Mouse (Mus musculus) heart, embryonic 15.5 days (tissue): ENCODE results near the gene Nsmce1. TPM values are rescaled to one million over a fixed set of nuclear protein-coding genes. Genes with fewer than 3 reads are reported as not detected.

ENCODE experiments used
- ATAC-seq: fragments of 200-750 bp; cut with Nextera tagmentation; replicated peaks from 2 replicates; pipeline ENCODE4 v1.8.0; 2017; ENCODE audit warnings: low read depth, moderate TSS enrichment; ENCODE audit not compliant: insufficient number of reproducible peaks, insufficient read depth, low FRiP score
- H3K27ac ChIP-seq: fragments of 300-500 bp; sonication (generic); 2 replicates; pipeline ENCODE4 v1.5.1; 2015; ENCODE audit warnings: mild to moderate bottlenecking, inconsistent platforms
- H3K27me3 ChIP-seq: fragments of 300-500 bp; sonication (generic); 2 replicates; pipeline ENCODE4 v1.6.1; 2015; ENCODE audit warnings: inconsistent platforms
- H3K36me3 ChIP-seq: fragments of 300-500 bp; sonication (generic); 2 replicates; pipeline ENCODE4 v1.6.1; 2015; ENCODE audit warnings: mild to moderate bottlenecking, inconsistent platforms
- H3K4me1 ChIP-seq: fragments of 300-500 bp; sonication (generic); replicated peaks from 2 replicates; pipeline ENCODE4 v1.6.1; 2015; ENCODE audit warnings: inconsistent platforms
- H3K4me2 ChIP-seq: fragments of 300-500 bp; sonication (generic); 2 replicates; pipeline ENCODE4 v1.6.1; 2015; ENCODE audit warnings: inconsistent platforms, mild to moderate bottlenecking, moderate library complexity
- H3K4me3 ChIP-seq: fragments of 300-500 bp; sonication (generic); 2 replicates; pipeline ENCODE4 v1.5.1; 2015; ENCODE audit warnings: mild to moderate bottlenecking, inconsistent platforms
- H3K9ac ChIP-seq: fragments of 300-500 bp; sonication (generic); 2 replicates; pipeline ENCODE4 v1.6.1; 2015; ENCODE audit warnings: mild to moderate bottlenecking, inconsistent platforms
- H3K9me3 ChIP-seq: fragments of 300-500 bp; sonication (generic); replicated peaks from 2 replicates; pipeline ENCODE4 v1.6.1; 2016; ENCODE audit warnings: inconsistent platforms
- WGBS: fragments of 180-500 bp; shearing (Covaris S2); methylation state at CpG from one replicate; pipeline ENCODE4 v1.1.7; 2015; ENCODE audit warnings: mixed read lengths; 5-methylcytosine and 5-hydroxymethylcytosine counted together
- polyA plus RNA-seq: library from polyadenylated mRNA; unstranded; fragments of >200 nt; fragmentation: Nextera tagmentation; extraction: Ambion mirVana; gene quantifications from 2 replicates; pipeline ENCODE4 v1.2.1, GENCODE M21; 2015

Nsmce1 gene
- polyA plus RNA-seq, 1 experiment from 2014 or later, result 93.4 TPM

GRCm38 (mm10) chr7:125470901-125471300 lies 20.5 kb downstream of the Nsmce1 start:
- Histone ChIP-seq H3K36me3 (peaks cover 44% of the 10 kb centered on the region), H3K9ac (no peak overlapping the region)

DNA sequence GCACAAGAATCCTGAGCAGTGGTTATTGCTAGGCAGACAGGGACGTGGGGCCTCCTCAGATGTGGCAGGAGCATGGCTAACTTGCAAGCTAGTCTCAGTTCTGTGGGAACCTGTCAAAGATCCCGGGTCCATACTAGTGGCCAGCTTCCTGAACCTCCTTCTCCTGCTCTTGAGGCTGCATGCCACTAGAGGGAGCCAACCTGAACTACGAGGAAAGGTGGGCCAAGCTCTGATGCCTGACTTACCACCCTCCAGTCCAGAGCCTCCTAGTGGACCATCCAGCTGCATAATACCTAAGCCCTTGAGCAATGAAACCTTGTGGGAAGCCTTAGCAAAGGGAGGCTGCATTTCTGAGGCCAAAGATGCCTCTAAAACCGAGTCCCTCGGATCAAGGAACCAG lies 21.5 kb downstream of the Nsmce1 start:
- 29% methylated on average over 5 of the region's 5 CpGs for WGBS
- no peak for ATAC-seq
- no peak overlapping the region for H3K4me2 ChIP-seq
- H3K27me3 ChIP-seq, result no peaks in the 10 kb centered on the region
- H3K9ac ChIP-seq, result no peak overlapping the region
- H3K27ac ChIP-seq, result no peak overlapping the region
- H3K4me3 ChIP-seq, result no peak overlapping the region
- peaks cover 50% of the 10 kb centered on the region for H3K36me3 ChIP-seq
- H3K4me1 ChIP-seq, result peaks cover 22% of the 10 kb centered on the region
- no peaks in the 10 kb centered on the region for H3K9me3 ChIP-seq

More at GRCm38 (mm10) chr7:125470901-125471300, 20.5 kb downstream of the Nsmce1 start:
- WGBS, result 89% methylated on average over 4 of the region's 4 CpGs
- no peak for ATAC-seq
- no peak overlapping the region for H3K4me2 ChIP-seq
- H3K9me3 ChIP-seq, result no peaks in the 10 kb centered on the region
- peaks cover 32% of the 10 kb centered on the region for H3K4me1 ChIP-seq
- H3K27me3 ChIP-seq, result no peaks in the 10 kb centered on the region
- H3K27ac ChIP-seq, result no peak overlapping the region
- H3K4me3 ChIP-seq, result no peak overlapping the region

- no peak overlapping the region for H3K4me3 ChIP-seq
- ATAC-seq, result no peak
- 70% methylated on average over 2 of the region's 2 CpGs for whole genome bisulfite sequencing
- peaks cover 23% of the 10 kb centered on the region for H3K36me3 ChIP-seq
- H3K4me1 ChIP-seq, result no peaks in the 10 kb centered on the region
- H3K9ac ChIP-seq, result no peak overlapping the region
- no peaks in the 10 kb centered on the region for H3K27me3 ChIP-seq
- no peak overlapping the region for H3K27ac ChIP-seq
- H3K4me2 ChIP-seq, result no peak overlapping the region
- H3K9me3 ChIP-seq, result no peaks in the 10 kb centered on the region
Observed at GRCm38 (mm10) chr7:125462200-125462599, 29.2 kb downstream of the Nsmce1 start.

DNA sequence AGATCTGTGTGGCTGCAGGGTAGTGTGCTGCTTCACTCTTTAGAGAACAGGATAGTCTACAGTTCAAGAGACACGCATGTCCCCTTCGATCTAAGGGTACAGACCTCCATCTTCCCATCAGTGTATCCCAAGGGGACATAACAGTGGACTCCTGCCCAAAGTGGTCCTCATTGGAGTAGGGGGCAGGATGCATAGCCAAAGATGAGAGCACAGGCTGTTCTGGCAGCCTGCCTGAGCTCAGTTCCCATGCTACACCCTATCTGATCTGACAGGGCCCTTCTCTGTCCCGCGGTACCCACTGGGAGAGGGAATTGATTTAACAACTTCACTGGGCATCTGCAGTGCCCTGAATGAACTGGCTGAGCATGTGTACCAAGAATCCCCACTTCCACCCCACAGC lies 37.7 kb downstream of the Nsmce1 start:
- H3K27ac ChIP-seq, result no peak overlapping the region
- no peak overlapping the region for H3K4me2 ChIP-seq
- no peak for ATAC-seq
- H3K36me3 ChIP-seq, result peaks cover 4% of the 10 kb centered on the region; the same call in 1 of the 2 replicates
- H3K9me3 ChIP-seq, result no peaks in the 10 kb centered on the region
- WGBS, result 76% methylated on average over 4 of the region's 4 CpGs
- H3K9ac ChIP-seq, result no peak overlapping the region
- H3K4me3 ChIP-seq, result no peak overlapping the region
- H3K27me3 ChIP-seq, result no peaks in the 10 kb centered on the region
- H3K4me1 ChIP-seq, result no peaks in the 10 kb centered on the region

- H3K27ac ChIP-seq, result no peak overlapping the region
- no peak overlapping the region for H3K4me2 ChIP-seq
- no peak overlapping the region for H3K4me3 ChIP-seq
- no peak for ATAC-seq
- no peaks in the 10 kb centered on the region for H3K27me3 ChIP-seq
- no peaks in the 10 kb centered on the region for H3K4me1 ChIP-seq
- 69% methylated on average over 2 of the region's 2 CpGs for WGBS
- no peaks in the 10 kb centered on the region for H3K36me3 ChIP-seq
- H3K9me3 ChIP-seq, result no peaks in the 10 kb centered on the region
- no peak overlapping the region for H3K9ac ChIP-seq
Observed at GRCm38 (mm10) chr7:125451078-125451477, 40.3 kb downstream of the Nsmce1 start.

GRCm38 (mm10) chr7:125450678-125451077 lies 40.7 kb downstream of the Nsmce1 start:
- Histone ChIP-seq H3K27ac (no peak overlapping the region), H3K4me3 (no peak overlapping the region), H3K36me3 (no peaks in the 10 kb centered on the region), H3K4me1 (peaks cover under 1% of the 10 kb centered on the region; the same call in 1 of the 2 replicates), H3K4me2 (no peak overlapping the region), H3K9me3 (no peaks in the 10 kb centered on the region), H3K27me3 (no peaks in the 10 kb centered on the region), H3K9ac (no peak overlapping the region)
- 73% methylated on average over 1 of the region's 1 CpGs for WGBS
- no peak for ATAC-seq

DNA sequence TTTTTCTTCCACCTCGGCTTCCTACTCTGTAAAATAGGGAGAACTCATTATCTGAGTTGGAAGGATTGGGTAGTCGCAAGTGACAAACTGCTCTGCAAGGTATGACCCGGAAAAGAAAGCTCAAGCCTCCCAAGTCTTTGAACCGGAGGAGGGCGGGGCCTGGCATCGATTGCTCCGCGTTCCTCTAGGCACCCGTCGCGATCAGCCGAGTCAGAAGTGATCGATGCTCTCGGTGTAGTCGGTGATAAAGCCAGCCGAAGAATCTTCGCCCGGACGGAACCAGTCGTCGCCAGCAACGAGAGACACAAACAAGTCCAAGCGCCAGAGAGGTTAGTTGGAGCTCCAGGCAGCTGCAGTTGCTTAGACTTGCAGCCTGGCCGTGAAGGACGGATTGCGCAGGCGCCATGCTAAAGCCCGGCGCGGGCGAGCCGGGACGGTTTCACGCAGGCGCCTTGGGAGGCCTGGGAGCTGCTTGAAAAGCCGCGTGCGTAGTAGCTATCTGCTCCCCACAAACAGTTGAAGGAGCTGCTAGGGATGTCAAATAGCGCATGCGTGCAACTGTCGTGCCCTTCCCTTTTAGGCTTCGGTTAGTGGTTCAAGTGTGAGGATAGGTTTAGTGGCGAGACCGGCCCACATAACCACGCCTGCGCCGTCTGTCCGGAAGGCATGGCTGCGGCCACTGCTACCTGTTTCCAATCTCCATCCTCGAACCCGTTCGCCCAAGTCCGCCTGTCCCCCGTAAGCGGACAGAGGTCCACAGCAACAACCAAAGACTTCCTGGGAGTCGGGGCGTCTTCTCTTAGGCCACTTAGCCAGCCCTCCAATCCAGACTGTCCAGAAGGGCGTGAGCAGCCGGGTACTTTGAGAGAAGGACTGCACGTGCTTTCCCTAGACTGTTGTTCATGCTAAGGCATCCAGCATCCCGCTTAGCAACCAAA lies 46.7 kb downstream of the Nsmce1 start, which contains the start of gene Kdm8:
Gene Kdm8, plus strand, starts transcription at position 213 of the 938 bp plus-strand sequence.
- WGBS, result 4% methylated on average over 61 of the region's 61 CpGs
- Histone ChIP-seq H3K9ac (peak within 1 kb of the TSS; percentile 63), H3K27me3 (no peaks in the 10 kb centered on the region), H3K36me3 (no peaks in the 10 kb centered on the region), H3K4me1 (peaks cover 15% of the 10 kb centered on the region), H3K4me2 (peak within 1 kb of the TSS; percentile 72), H3K4me3 (peak within 1 kb of the TSS; percentile 62), H3K9me3 (no peaks in the 10 kb centered on the region), H3K27ac (peak within 1 kb of the TSS; percentile 96)
- ATAC-seq, result peak; percentile 94

GRCm38 (mm10) chr7:125444076-125444463 lies 47.3 kb downstream of the Nsmce1 start:
- Histone ChIP-seq H3K27ac (peak overlapping the region; percentile 96), H3K27me3 (no peaks in the 10 kb centered on the region), H3K9me3 (no peaks in the 10 kb centered on the region), H3K4me3 (peak overlapping the region; percentile 62), H3K4me2 (peak overlapping the region; percentile 72), H3K36me3 (no peaks in the 10 kb centered on the region), H3K9ac (peak overlapping the region; percentile 63), H3K4me1 (peaks cover 15% of the 10 kb centered on the region)
- 24% methylated on average over 10 of the region's 10 CpGs for WGBS
- ATAC-seq, result no peak; the same call in 1 of the 2 replicates

DNA sequence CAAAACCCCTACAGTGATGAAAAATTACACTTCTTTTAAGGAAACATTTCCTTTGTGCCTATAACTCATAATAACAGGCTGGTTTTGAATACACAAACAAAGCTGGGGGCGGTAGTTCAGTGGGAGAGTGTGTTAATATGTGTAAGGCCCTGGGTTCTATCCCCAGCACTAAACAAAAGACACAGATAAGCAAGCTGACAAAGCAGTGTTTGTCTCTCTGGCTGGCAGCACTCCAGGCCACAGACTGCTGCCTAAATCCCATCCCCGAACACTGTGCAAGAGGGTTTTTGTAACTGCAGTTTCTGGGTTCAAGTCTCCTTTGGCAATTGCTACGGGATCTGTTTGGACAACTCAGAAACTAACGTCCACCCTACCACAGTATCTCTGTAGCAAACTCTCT lies 49.1 kb downstream of the Nsmce1 start:
- no peak for ATAC-seq
- H3K27me3 ChIP-seq, result no peaks in the 10 kb centered on the region
- H3K36me3 ChIP-seq, result no peaks in the 10 kb centered on the region
- H3K4me3 ChIP-seq, result no peak overlapping the region
- no peak overlapping the region for H3K4me2 ChIP-seq
- H3K9ac ChIP-seq, result no peak overlapping the region
- WGBS, result 70% methylated on average over 4 of the region's 4 CpGs
- peaks cover 15% of the 10 kb centered on the region for H3K4me1 ChIP-seq
- no peaks in the 10 kb centered on the region for H3K9me3 ChIP-seq
- no peak overlapping the region for H3K27ac ChIP-seq

- no peaks in the 10 kb centered on the region for H3K36me3 ChIP-seq
- H3K9ac ChIP-seq, result no peak overlapping the region
- no peak for ATAC-seq
- no peaks in the 10 kb centered on the region for H3K9me3 ChIP-seq
- no peaks in the 10 kb centered on the region for H3K4me1 ChIP-seq
- H3K27me3 ChIP-seq, result no peaks in the 10 kb centered on the region
- no peak overlapping the region for H3K27ac ChIP-seq
- no peak overlapping the region for H3K4me2 ChIP-seq
- WGBS, result 41% methylated on average over 8 of the region's 8 CpGs
- no peak overlapping the region for H3K4me3 ChIP-seq
Observed at GRCm38 (mm10) chr7:125434666-125435290, 56.6 kb downstream of the Nsmce1 start.

- Histone ChIP-seq H3K9ac (no peak overlapping the region), H3K4me1 (no peaks in the 10 kb centered on the region), H3K36me3 (no peaks in the 10 kb centered on the region), H3K27ac (no peak overlapping the region), H3K9me3 (no peaks in the 10 kb centered on the region), H3K4me2 (no peak overlapping the region), H3K4me3 (no peak overlapping the region), H3K27me3 (no peaks in the 10 kb centered on the region)
- 85% methylated on average over 3 of the region's 3 CpGs for WGBS
- no peak for ATAC-seq
Observed at GRCm38 (mm10) chr7:125433874-125434273, 57.5 kb downstream of the Nsmce1 start.
